Mouse (Mus musculus): ENCODE results near the gene Sftpa1. TPM values are rescaled to one million over a fixed set of nuclear protein-coding genes. Genes with fewer than 3 reads are reported as not detected.

Sftpa1 gene
- total RNA-seq, 2 experiments from 2014 or later = not detected

GRCm38 (mm10) chr14:41160076-41160475 lies 28.5 kb downstream of the Sftpa1 start:
- no peak for DNase-seq
- intact Hi-C loops (cut with DNase I) = no loop called here

GRCm38 (mm10) chr14:41160743-41161142 lies 29.2 kb downstream of the Sftpa1 start:
- DNase-seq = no peak
- intact Hi-C loops (cut with DNase I) = no loop called here

- peak; percentile 8 to 40 for DNase-seq
- intact Hi-C loops (cut with DNase I) = loop anchor here (2.0 kb wide), 2 partner anchors 34 to 68 kb away; no protein-coding TSS in a partner anchor
Measured at GRCm38 (mm10) chr14:41162663-41163062, 31.1 kb downstream of the Sftpa1 start.

GRCm38 (mm10) chr14:41167278-41167677 lies 35.7 kb downstream of the Sftpa1 start:
- intact Hi-C loops (cut with DNase I) = no loop called here
- no peak for DNase-seq

- no peak for DNase-seq
- intact Hi-C loops (cut with DNase I) = no loop called here
Measured at GRCm38 (mm10) chr14:41168567-41168966, 37.0 kb downstream of the Sftpa1 start.

GRCm38 (mm10) chr14:41170514-41170913 lies 38.9 kb downstream of the Sftpa1 start:
- intact Hi-C loops (cut with DNase I) = no loop called here
- DNase-seq = no peak

- DNase-seq = no peak
Measured at GRCm38 (mm10) chr14:41174802-41175201, 43.2 kb downstream of the Sftpa1 start.

GRCm38 (mm10) chr14:41185059-41185821 lies 53.7 kb downstream of the Sftpa1 start, which contains the start of gene Sftpd:
TSS of gene Sftpd (minus strand) at chr14:41185149.
- no peak for DNase-seq
- intact Hi-C loops (cut with DNase I) = no loop called here

More at GRCm38 (mm10) chr14:41174802-41175201, 43.2 kb downstream of the Sftpa1 start:
- intact Hi-C loops (cut with DNase I) = no loop called here

Other genes with a start within 250 kb of the Sftpa1 start
- gene Sh2d4b, start 238.5 kb upstream of the Sftpa1 start, total RNA-seq (2021) = under 1 TPM; 0.36 to 0.98 TPM
- gene Tspan14, start 165.0 kb upstream of the Sftpa1 start, total RNA-seq (2021) = 10 to 100 TPM; 14.0 to 15.7 TPM
- 10 to 100 TPM; 18.9 to 20.1 TPM for gene Fam213a, start 118.0 kb upstream of the Sftpa1 start, total RNA-seq (2021)
- gene Dydc2, start 62.6 kb upstream of the Sftpa1 start, total RNA-seq (2021) = not detected
- not detected for gene Dydc1, start 58.9 kb upstream of the Sftpa1 start, total RNA-seq (2021)
- not detected for gene Mat1a, start 26.7 kb upstream of the Sftpa1 start, total RNA-seq (2021)
- not detected for gene Mbl1, start 19.7 kb downstream of the Sftpa1 start, total RNA-seq (2021)
- gene Sftpd, start 53.4 kb downstream of the Sftpa1 start, total RNA-seq (2021) = not detected
- not detected for gene Gm2832, start 147.0 kb downstream of the Sftpa1 start, total RNA-seq (2021)
- not detected for gene Gm5798, start 216.8 kb downstream of the Sftpa1 start, total RNA-seq (2021)